Mouse (Mus musculus) megakaryocyte, embryonic 14.5 days (primary cell): ENCODE measurements around the gene Tbc1d2b.

ENCODE experiments used
- FLI1 ChIP-seq: IDR thresholded peaks from 2 replicates; pipeline ENCODE4 v1.6.1; 2012; ENCODE audit warnings: low read length, inconsistent platforms, mixed read lengths
- GATA1 ChIP-seq: IDR thresholded peaks from 3 replicates; pipeline ENCODE4 v1.6.1; 2012; ENCODE audit warnings: mixed read lengths, low read length, inconsistent platforms, borderline replicate concordance

DNA sequence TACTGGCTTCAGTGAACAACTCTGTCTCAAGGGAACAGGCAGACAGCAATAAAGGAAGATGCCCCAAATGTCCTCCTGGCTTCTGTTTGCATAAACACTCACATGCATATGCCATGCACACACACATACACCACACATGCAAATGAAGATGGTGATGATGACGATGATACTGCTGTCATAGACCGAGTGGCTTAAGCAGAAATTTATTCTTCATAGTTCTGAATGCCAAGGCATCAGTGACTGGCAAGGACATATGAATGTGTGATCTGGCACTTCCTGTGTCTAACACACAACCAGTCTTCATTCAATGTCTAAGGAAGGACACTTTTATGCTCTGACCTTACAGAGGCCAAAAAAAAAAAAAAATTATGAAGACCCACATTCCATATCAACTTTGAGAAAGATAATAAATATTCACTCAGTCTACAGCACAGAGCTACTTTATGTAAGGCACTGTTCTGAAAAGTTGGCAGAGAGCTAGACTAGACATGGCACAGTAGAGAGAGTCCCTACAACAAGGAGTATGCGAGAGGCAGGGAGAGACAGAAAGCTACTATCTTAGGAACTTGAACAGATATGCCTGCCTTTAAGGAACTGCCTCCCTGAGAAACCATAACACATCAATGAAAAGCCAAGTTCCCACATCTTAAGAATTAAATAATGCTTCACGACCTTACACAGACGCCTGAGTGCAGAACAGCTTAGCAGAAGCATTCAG lies 5.1 kb downstream of the Tbc1d2b start:
- TF ChIP-seq FLI1, result no peak
- TF ChIP-seq GATA1, result no peak
